Mouse (Mus musculus): Measurements from ENCODE around the gene Grm2. TPM values are rescaled to one million over a fixed set of nuclear protein-coding genes. Genes with fewer than 3 reads are reported as not detected.
"Not testable (repeated sequence)": the region's sequence is repeated elsewhere in the genome, so short reads cannot be mapped to it uniquely, and the experiment has no call there.

Grm2 gene
- polyA plus RNA-seq, 2 experiments from 2014 or later, result not detected

DNA sequence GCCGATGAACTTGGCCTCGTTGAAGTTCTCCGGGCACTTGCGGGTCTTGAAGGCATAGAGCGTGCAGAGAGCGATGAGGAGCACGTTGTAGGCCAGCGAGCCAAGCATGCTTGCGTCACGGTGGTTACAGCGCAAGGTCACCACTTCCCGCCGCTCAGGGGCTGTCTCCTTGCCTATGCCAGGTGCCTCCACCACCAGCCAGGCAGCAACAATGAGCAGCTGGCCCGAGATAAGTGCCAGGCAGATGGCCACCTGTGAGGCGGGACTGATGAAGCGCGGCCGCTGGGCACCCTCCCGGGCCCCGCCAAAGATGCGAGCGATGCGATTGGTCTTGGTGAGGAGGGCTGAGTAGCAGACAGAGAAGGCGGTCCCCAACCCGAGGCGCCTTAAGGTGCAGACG, 8.7 kb downstream of the Grm2 start:
- ATAC-seq, result no peak

DNA sequence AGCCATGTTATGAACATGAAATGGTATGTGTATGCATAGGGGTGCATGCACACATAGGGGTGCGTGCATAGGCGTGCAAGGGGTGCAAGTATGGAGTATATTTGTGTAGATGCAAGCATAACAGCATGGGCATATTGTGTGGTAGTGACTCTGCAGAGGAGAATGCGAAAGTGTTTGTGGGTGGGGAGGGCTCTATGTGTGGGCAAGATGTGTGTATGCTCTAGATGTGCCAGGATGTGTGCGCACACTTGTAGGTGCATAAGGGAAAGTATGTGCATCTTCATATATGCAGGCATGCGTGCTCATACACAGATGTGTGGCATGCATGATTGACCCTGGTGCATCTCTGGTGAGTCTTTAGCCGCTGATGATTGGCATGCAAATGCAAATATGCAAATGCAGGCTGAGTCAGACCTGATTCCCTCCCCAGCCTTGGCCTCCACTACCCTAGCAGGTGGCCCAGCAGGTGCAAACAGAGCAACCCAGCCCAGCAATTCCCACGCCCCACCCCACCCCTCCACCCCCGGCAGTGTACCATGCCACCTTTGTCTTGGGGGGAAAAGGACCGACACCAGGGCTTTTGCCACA, 10.1 kb downstream of the Grm2 start:
- ATAC-seq, result no peak

DNA sequence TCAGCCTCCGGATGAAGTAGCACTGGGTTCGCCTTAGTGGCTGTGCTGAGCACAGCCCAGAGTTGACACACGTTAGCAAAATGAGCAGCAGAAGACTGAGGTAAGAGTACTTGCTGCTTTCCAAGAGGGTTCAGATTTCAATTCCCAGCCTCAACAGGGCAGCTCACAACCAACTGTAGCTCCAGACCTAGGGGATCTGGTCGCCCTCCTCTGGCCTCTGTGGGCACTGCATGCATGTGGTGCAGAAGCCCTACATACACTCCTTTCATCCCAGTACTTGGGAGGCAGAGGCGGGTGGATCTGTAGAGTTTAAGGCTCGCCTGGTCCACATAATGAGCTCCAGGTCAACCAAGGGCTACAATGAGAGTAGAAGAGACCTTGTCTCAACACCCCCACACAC, 12.1 kb downstream of the Grm2 start:
- ATAC-seq, result no peak

DNA sequence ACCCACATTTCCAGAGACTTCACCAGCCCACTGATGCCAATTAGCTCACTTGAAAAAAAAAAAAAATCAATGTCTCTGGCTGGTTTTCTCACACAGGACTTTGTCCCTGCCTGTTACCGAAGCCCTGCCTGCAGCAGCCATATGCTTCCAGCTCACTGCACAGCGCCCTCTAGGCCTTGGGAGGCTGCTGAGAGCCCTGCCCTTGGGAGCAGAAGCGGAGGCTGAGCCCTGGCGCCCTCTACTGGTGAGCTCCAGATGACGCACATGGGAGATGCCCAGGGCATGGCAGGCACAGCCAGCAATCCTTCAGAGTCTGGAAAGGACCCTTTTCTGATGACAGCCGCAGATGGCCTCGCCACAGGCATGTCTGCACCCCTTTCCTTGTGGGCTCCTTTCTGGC, 12.8 kb downstream of the Grm2 start:
- ATAC-seq, result no peak

GRCm38 (mm10) chr9:106641346-106641745, 14.5 kb downstream of the Grm2 start:
- ATAC-seq, result no peak

GRCm38 (mm10) chr9:106638154-106638553, 17.7 kb downstream of the Grm2 start:
- no peak for ATAC-seq

DNA sequence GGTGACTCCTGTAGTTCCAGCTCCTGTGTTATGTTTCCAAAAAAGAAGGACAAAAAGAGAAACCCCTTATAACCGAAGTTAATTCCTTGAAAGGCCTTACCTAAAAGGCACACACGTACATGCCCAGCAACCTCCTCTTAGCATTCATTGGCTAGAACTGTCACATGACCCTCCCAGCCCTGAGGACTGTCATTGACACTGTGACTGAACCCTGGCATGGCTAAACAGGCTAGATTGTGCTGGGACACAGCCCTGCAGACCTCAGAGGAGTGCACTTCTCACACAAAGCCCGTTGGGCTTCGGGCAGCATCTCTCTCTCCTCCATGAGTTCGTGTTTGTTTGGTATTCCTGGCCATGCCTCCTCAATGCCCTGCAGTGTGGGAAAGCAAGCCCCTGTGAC, 23.7 kb downstream of the Grm2 start:
- no peak for ATAC-seq

- ATAC-seq, result not testable (repeated sequence)
Observed at GRCm38 (mm10) chr9:106627796-106628195, 28.1 kb downstream of the Grm2 start.

DNA sequence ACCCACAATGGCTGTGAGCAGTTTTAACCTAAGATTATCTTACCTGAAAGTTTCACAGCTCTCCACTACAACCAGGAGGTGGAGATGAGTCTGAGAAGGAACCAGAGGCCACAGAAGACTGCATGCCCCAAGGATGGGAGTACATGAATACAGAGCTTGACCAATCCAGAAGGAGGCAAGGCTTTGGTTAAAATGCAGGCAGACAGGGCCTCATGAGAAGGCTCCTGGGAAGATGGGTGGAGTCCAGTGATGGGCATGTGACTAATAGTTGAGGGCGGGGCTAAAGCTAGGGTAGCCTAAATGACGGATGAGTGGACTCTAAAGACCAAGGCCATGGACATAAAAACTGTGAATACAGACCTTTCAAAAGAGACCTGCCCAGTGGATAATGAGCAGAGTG, 29.6 kb downstream of the Grm2 start, which contains the start of gene Iqcf6:
Iqcf6 (plus strand) TSS at position 301 of the 400 bp plus-strand sequence.
- ATAC-seq, result no peak

DNA sequence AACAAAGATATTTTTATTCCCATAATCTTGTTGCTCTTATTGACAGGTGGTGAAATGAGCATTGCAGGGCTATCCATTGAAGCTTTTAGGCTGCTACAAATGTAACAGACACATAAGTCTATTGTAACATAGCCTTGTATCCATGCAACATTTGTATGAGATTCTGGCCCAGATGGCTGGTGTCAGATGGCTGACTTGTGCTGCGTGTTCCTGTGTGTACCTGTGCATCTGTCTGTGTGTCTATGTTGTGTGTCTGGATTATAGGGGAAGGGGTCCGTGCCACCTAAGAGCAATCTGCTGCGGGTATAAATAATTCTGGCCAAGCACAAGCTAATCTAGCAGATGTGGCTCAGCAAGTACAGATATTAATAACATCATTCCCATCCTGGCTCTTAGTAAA, 38.4 kb downstream of the Grm2 start:
- ATAC-seq, result no peak

- ATAC-seq, result no peak
Observed at GRCm38 (mm10) chr9:106616306-106616705, 39.6 kb downstream of the Grm2 start.

GRCm38 (mm10) chr9:106614616-106615015, 41.3 kb downstream of the Grm2 start:
- no peak for ATAC-seq

GRCm38 (mm10) chr9:106613951-106614350, 41.9 kb downstream of the Grm2 start:
- ATAC-seq, result no peak

- no peak for ATAC-seq
Observed at GRCm38 (mm10) chr9:106610727-106611126, 45.2 kb downstream of the Grm2 start.

GRCm38 (mm10) chr9:106600546-106600945, 55.3 kb downstream of the Grm2 start:
- no peak for ATAC-seq

DNA sequence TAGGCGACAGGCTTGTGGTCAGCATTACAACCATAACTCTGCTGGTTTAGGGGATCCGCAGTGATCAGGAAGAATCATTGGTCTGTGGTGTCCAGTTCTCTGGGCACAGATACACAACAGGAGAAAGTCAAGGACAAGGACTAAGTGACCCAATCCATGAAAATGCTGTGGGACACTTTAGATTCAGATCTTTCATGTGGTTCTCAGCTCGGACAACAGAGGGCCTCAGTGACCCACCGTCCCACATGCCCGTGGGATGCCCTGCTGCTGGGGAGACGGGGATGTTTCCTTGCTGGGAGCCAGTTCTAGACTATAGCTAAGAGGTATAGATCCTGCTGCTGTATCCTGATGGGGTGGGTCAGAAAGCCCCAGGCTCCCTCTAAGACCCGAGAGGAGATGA, 57.4 kb downstream of the Grm2 start:
- ATAC-seq, result no peak

DNA sequence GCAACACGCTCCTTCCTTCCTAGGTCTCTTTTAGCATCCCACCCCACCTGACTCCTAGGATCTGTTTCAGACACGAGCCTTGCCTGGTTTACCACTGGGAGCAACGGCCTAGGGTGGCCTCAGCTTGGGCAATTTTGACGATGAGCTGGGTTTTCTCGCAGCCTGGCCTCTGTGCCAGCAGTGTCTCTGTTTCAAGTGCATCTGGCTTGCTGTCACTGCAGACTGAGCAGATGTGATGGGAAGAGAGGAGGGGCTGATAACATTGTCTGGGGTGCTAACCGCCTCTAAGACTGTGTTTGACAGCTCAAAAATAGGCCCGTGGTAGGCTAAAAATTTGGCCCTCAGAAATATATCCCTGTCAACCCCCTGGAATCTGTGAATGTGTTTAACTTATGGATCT, 60.0 kb downstream of the Grm2 start:
- no peak for ATAC-seq

- ATAC-seq, result not testable (repeated sequence)
Observed at GRCm38 (mm10) chr9:106595402-106595801, 60.5 kb downstream of the Grm2 start.

Other genes with a start within 250 kb of the Grm2 start
- gene Rpl29, start 226.6 kb downstream of the Grm2 start, polyA plus RNA-seq (2017; shearing (Covaris generic)), result 1,000 to 10,000 TPM; 1,164 to 1,338 TPM
- 10 to 100 TPM; 11.6 to 12.2 TPM for gene Acy1, start 217.8 kb downstream of the Grm2 start, polyA plus RNA-seq (2017; shearing (Covaris generic))
- gene Abhd14b, start 208.6 kb downstream of the Grm2 start, polyA plus RNA-seq (2017; shearing (Covaris generic)), result 10 to 100 TPM; 19.4 to 21.2 TPM
- 10 to 100 TPM; 10.5 to 24.2 TPM for gene Abhd14a, start 208.4 kb downstream of the Grm2 start, polyA plus RNA-seq (2017; shearing (Covaris generic))
- gene Pcbp4, start 202.8 kb downstream of the Grm2 start, polyA plus RNA-seq (2017; shearing (Covaris generic)), result 1 to 10 TPM; 2.9 to 3.1 TPM
- not detected for gene Gpr62, start 190.1 kb downstream of the Grm2 start, polyA plus RNA-seq (2017; shearing (Covaris generic))
- gene Rrp9, start 180.1 kb downstream of the Grm2 start, polyA plus RNA-seq (2017; shearing (Covaris generic)), result 10 to 100 TPM; 35.4 to 37.4 TPM
- 10 to 100 TPM; 52.6 to 68.5 TPM for gene Parp3, start 179.1 kb downstream of the Grm2 start, polyA plus RNA-seq (2017; shearing (Covaris generic))
- not detected for gene Iqcf1, start 156.1 kb downstream of the Grm2 start, polyA plus RNA-seq (2017; shearing (Covaris generic))
- not detected for gene Iqcf5, start 141.5 kb downstream of the Grm2 start, polyA plus RNA-seq (2017; shearing (Covaris generic))
- gene Iqcf3, start 94.5 kb downstream of the Grm2 start, polyA plus RNA-seq (2017; shearing (Covaris generic)), result not detected
- gene Iqcf4, start 85.1 kb downstream of the Grm2 start, polyA plus RNA-seq (2017; shearing (Covaris generic)), result not detected
- not detected for gene Iqcf6, start 29.5 kb downstream of the Grm2 start, polyA plus RNA-seq (2017; shearing (Covaris generic))
- gene Tex264, start 29.8 kb upstream of the Grm2 start, polyA plus RNA-seq (2017; shearing (Covaris generic)), result 10 to 100 TPM; 40.7 to 62.0 TPM
- gene Rad54l2, start 133.1 kb upstream of the Grm2 start, polyA plus RNA-seq (2017; shearing (Covaris generic)), result 1 to 10 TPM; 2.6 to 3.5 TPM
- 10 to 100 TPM; 22.7 to 37.2 TPM for gene Dcaf1, start 165.8 kb upstream of the Grm2 start, polyA plus RNA-seq (2017; shearing (Covaris generic))
- 1 to 10 TPM; 3.7 to 4.4 TPM for gene Rbm15b, start 231.3 kb upstream of the Grm2 start, polyA plus RNA-seq (2017; shearing (Covaris generic))
- gene Manf, start 235.9 kb upstream of the Grm2 start, polyA plus RNA-seq (2017; shearing (Covaris generic)), result 100 to 1,000 TPM; 124 to 139 TPM